Comparison of ENCODE assay signal across 10 mouse cellular contexts in the genomic region with DNA sequence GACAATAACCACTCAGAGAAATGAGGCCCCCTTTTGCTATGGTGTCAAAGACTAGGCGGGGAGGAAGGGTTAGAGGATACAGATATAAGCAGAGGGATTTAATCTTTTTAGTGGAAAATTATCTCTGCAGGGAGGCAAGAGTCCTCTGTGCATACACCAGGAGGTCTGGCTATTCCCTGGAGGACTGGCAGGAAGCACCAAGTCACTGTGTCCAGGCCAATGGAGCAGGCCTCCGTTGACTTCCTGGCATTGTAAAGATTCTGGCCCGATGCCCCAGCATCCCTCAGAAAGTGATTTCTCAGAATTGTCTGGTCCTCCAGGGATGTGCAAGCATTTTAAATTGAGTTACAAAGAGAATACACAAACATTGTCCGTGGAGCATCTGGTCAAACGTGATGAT. TPM values are rescaled to one million over a fixed set of nuclear protein-coding genes. Genes with fewer than 3 reads are reported as not detected.
DNase-seq lines count a peak whose midpoint lies in the region; ATAC-seq and TF ChIP-seq lines count a peak whose summit lies in the region.
"Had no signal": no experiment of that assay in that cellular context is flagged by ENCODE, and none has a peak within 500 bp of the region (broad histone marks: within the 10 kb centered on the region; RNA-seq: fewer than 3 reads in every experiment).

No protein-coding gene starts in this region.

- ATAC-seq in kidney, embryonic 15.5 days (replicated peaks; ENCODE audit: low FRiP score) = no peak
- ATAC-seq: liver, embryonic 12.5 days had no signal

- WGBS in kidney, embryonic 15.5 days = 72% methylated on average over 5 of the region's 5 CpGs
- WGBS in thymus, adult 2 months = 61% methylated on average over 5 of the region's 5 CpGs

- no peak overlapping the region for H3K4me3 ChIP-seq in kidney, embryonic 15.5 days (replicated peaks)
- H3K4me3 ChIP-seq in thymus, adult 2 months (ENCODE audit: control insufficient read depth, insufficient read depth, low read length) = no peak overlapping the region
- H3K4me3 ChIP-seq: liver, embryonic 12.5 days had no signal

- intact Hi-C loops in gastrocnemius, postnatal 36 days (cut with DNase I) = no loop called here

- no peak overlapping the region for H3K27ac ChIP-seq in kidney, embryonic 15.5 days
- H3K27ac ChIP-seq in thymus, adult 2 months (ENCODE audit: control insufficient read depth, insufficient read depth, low read length) = no peak overlapping the region
- H3K27ac ChIP-seq: liver, embryonic 12.5 days had no signal

- no peak overlapping the region for H3K4me2 ChIP-seq in kidney, embryonic 15.5 days
- H3K4me2 ChIP-seq: liver, embryonic 12.5 days had no signal

- H3K9ac ChIP-seq in kidney, embryonic 15.5 days = no peak overlapping the region
- H3K9ac ChIP-seq: liver, embryonic 12.5 days had no signal

- TF ChIP-seq CTCF in thymus, adult 2 months (IDR thresholded peaks at IDR 0.05; ENCODE audit: borderline replicate concordance, control insufficient read depth, extremely low read depth, insufficient read depth, low read length, poor library complexity) = no peak

- no peaks in the 10 kb centered on the region for H3K9me3 ChIP-seq in kidney, embryonic 15.5 days (replicated peaks)

- H3K36me3 ChIP-seq in kidney, embryonic 15.5 days = no peaks in the 10 kb centered on the region
- H3K36me3 ChIP-seq in thymus, adult 2 months (ENCODE audit: control insufficient read depth, insufficient read depth, low read length) = no peaks in the 10 kb centered on the region
- H3K36me3 ChIP-seq: liver, embryonic 12.5 days had no signal

- H3K4me1 ChIP-seq in kidney, embryonic 15.5 days = peaks cover 19% of the 10 kb centered on the region
- no peaks in the 10 kb centered on the region for H3K4me1 ChIP-seq in thymus, adult 2 months (replicated peaks; ENCODE audit: control insufficient read depth, insufficient read depth, low read length)

- H3K27me3 ChIP-seq in kidney, embryonic 15.5 days = peaks cover 3% of the 10 kb centered on the region
- H3K27me3 ChIP-seq in thymus, adult 2 months (ENCODE audit: control insufficient read depth, insufficient read depth, low read length) = no peaks in the 10 kb centered on the region

- TF ChIP-seq POLR2A in thymus, adult 2 months (IDR thresholded peaks at IDR 0.05; ENCODE audit: control insufficient read depth, extremely low read depth, insufficient read depth, low read length, poor library complexity) = no peak

- DNase-seq in kidney, adult 11 months = peak; percentile 74
- peak; percentile 39 to 49 for DNase-seq in gastrocnemius, postnatal 36 days
- DNase-seq in kidney, adult 8-10 months = peak; percentile 68 to 72
- DNase-seq in lung, postnatal 14 days = peak; percentile 77
- DNase-seq in retina, postnatal 1 day = no peak
- no peak for DNase-seq in thymus, adult 2 months
- no peak for DNase-seq in ovary, adult 18-20 months (ENCODE audit: low spot score)
- DNase-seq: cerebellum, adult 9-10 months had no signal

RNA-seq across cellular contexts. Expression of a gene that starts 3.0 kb away (rescaled TPM):
- polyA plus RNA-seq in kidney, embryonic 15.5 days (2015; fragmentation: Nextera tagmentation; extraction: Ambion mirVana) = 6.2 and 6.9 TPM in 2 replicates
- total RNA-seq in gastrocnemius, postnatal 36 days (2021) = 1 to 10 TPM; 4.7 to 5.8 TPM
- polyA plus RNA-seq in thymus, adult 2 months (2012; rRNA removed) = 0.42 and 0.69 TPM in 2 replicates

Comparison
In these comparisons a context has a peak if more than half of its experiments do, and no peak if none do; other contexts are left out.
1. DNase-seq: peak in kidney, adult 11 months (single experiment), gastrocnemius, postnatal 36 days (2 of 2), kidney, adult 8-10 months (2 of 2) and lung, postnatal 14 days (single experiment); none in retina, postnatal 1 day (single experiment), thymus, adult 2 months (single experiment) and ovary, adult 18-20 months (single experiment).